Mouse (Mus musculus): ENCODE data around the gene AA467197. TPM values are rescaled to one million over a fixed set of nuclear protein-coding genes. Genes with fewer than 3 reads are reported as not detected.

Gene AA467197
- polyA plus RNA-seq, 1 experiment, result 0.32 TPM

DNA sequence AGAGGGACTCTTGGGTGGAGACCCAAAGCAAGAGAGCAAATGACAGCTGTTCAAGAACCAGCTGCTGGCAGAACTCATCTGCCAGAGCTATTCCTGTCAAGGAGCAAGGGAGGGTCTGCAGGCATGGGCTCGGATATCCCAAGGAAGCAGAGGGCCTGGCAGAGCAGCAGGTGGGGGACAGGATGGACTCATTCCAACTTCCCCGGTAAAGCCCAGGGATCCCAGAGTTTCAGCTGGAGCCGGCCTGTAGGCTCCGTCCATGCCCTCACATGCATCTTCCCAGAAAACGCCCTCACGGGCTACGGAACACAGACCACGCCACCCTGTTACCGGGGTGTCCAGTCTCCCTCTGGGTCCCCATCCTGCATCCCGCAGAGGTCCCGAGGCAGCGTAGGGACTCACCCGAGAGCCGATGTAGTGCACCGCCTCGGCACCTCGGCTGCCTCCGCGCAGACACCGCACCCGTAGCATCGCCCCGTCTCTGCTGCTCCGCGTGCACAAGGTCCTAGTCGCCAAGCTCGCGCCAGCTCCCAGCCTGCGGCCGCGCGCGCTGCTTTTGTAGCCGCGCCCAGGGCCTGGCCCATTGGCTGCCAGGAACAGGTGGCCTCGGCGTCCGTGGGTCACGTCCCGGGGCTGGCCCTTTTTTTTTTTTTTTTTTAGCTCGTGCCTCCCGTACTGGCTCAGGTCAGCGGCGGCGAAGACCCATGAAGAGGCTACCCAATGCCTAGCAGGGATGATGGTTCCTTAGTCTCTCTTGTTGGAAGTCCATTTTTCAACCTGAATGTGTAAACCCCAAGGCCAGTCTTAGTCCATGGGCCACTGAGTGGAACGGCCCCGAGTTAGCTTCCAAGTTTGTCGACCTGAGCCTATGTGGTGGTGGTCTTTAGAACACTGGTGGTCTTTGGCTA lies 25.8 kb upstream of the AA467197 start, which contains the start of gene Gatm:
Gene Gatm (minus strand): TSS at position 558 of the 908 bp plus-strand sequence.
- WGBS, result 4% methylated on average over 48 of the region's 48 CpGs
- peak; percentile 20 for DNase-seq
- H3K4me1 ChIP-seq (ENCODE audit: control insufficient read depth, insufficient read depth, low read length), result no peaks in the 10 kb centered on the region; the same call in 1 of the 2 replicates
- TF ChIP-seq POLR2A (IDR thresholded peaks at IDR 0.05; ENCODE audit: borderline replicate concordance, extremely low read depth, low read depth, low read length), result no peak
- no peak for TF ChIP-seq CTCF (IDR thresholded peaks at IDR 0.05; ENCODE audit: insufficient read depth, low read length)
- peak within 1 kb of the TSS; percentile 31 for H3K4me3 ChIP-seq (replicated peaks; ENCODE audit: extremely low read depth, low read depth, low read length)

DNA sequence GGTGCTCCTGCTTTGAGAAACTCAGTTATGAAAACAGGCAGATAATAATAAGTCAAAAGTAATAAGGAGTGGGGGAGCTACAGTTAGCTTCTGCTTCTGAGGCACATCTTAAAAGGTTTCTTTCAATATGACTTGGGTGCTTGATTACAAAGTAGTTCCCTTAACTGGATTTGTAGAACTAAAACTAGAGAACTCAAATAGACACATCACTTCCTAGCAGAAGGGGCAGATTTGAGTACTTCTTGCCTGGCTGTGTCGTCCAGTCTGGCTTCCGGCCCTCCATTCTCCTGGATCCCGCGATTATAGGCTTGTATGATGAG lies 25.2 kb upstream of the AA467197 start:
- WGBS, result 76% methylated on average over 4 of the region's 4 CpGs
- Histone ChIP-seq H3K4me1 (ENCODE audit: control insufficient read depth, insufficient read depth, low read length) (no peaks in the 10 kb centered on the region; the same call in 1 of the 2 replicates), H3K4me3 (replicated peaks; ENCODE audit: extremely low read depth, low read depth, low read length) (no peak overlapping the region)
- no peak for DNase-seq
- TF ChIP-seq POLR2A (IDR thresholded peaks at IDR 0.05; ENCODE audit: borderline replicate concordance, extremely low read depth, low read depth, low read length), result no peak
- TF ChIP-seq CTCF (IDR thresholded peaks at IDR 0.05; ENCODE audit: insufficient read depth, low read length), result no peak

DNA sequence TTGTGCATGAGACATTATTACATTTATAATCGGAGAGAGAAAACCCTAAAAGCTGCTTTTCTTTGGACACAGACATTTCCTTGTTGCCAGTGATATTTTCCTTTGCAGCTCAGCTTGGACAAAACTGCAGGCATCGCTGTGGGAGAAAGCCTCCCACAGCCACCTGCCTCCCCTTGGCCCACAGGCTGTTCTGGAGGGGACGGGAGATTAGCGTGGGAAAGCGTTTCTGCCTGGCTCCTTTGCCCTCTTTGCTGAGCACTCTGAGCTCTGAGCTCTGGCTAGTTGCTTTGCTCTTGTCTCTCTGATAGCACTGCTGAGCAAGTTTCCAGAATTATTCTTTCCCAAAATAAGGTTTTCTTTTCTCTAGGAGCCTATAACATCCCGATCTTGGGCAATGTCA lies 20.5 kb upstream of the AA467197 start:
- Histone ChIP-seq H3K4me3 (replicated peaks; ENCODE audit: extremely low read depth, low read depth, low read length) (no peak overlapping the region), H3K4me1 (ENCODE audit: control insufficient read depth, insufficient read depth, low read length) (no peaks in the 10 kb centered on the region)
- TF ChIP-seq POLR2A (IDR thresholded peaks at IDR 0.05; ENCODE audit: borderline replicate concordance, extremely low read depth, low read depth, low read length) (no peak), CTCF (IDR thresholded peaks at IDR 0.05; ENCODE audit: insufficient read depth, low read length) (no peak)
- 73% methylated on average over 6 of the region's 6 CpGs for WGBS
- DNase-seq, result no peak

DNA sequence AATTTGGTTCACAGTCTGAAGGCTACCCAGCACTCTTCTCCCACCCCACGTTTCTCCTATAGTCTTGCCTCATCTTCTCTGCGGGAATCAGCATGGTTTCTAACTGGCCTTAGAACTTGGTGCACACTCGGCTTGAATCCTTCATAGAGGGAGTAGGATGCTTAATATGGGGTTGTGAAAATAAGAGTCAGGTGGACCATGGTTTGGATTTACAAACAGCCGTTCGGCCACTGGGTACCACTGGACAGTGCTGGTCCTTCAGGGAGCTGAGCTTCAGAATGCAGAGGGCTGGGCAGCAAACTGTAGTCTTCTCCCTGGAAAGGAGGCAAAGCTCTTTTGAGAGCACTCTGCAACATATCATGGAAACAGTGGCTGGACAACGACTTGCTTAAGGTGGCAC lies 19.0 kb upstream of the AA467197 start:
- 81% methylated on average over 6 of the region's 6 CpGs for WGBS
- no peak for TF ChIP-seq POLR2A (IDR thresholded peaks at IDR 0.05; ENCODE audit: borderline replicate concordance, extremely low read depth, low read depth, low read length)
- no peak for TF ChIP-seq CTCF (IDR thresholded peaks at IDR 0.05; ENCODE audit: insufficient read depth, low read length)
- no peak for DNase-seq
- H3K4me3 ChIP-seq (replicated peaks; ENCODE audit: extremely low read depth, low read depth, low read length), result no peak overlapping the region
- no peaks in the 10 kb centered on the region for H3K4me1 ChIP-seq (ENCODE audit: control insufficient read depth, insufficient read depth, low read length)

DNA sequence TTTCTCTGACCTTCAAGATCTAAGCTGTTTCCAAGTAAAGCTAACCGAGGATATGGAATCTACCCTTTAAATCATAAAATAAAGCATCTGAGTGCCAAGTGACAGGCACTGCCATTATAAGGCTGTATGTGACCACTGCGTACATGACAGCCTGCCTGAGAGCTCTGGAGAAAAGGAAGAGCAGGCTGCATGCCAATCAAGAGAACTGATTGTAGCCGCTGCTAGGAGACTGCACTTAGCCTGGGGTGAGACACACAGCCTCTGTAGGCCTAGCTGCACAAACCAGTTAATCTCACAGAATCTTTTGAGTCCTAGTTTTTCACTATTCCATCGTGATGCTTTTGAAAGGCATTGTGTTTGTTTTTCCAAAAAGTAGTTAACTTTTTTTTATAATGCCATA lies 18.1 kb upstream of the AA467197 start:
- no peak for TF ChIP-seq POLR2A (IDR thresholded peaks at IDR 0.05; ENCODE audit: borderline replicate concordance, extremely low read depth, low read depth, low read length)
- no peak for TF ChIP-seq CTCF (IDR thresholded peaks at IDR 0.05; ENCODE audit: insufficient read depth, low read length)
- DNase-seq, result no peak
- no peaks in the 10 kb centered on the region for H3K4me1 ChIP-seq (ENCODE audit: control insufficient read depth, insufficient read depth, low read length)
- 54% methylated on average over 4 of the region's 4 CpGs for WGBS
- no peak overlapping the region for H3K4me3 ChIP-seq (replicated peaks; ENCODE audit: extremely low read depth, low read depth, low read length)

DNA sequence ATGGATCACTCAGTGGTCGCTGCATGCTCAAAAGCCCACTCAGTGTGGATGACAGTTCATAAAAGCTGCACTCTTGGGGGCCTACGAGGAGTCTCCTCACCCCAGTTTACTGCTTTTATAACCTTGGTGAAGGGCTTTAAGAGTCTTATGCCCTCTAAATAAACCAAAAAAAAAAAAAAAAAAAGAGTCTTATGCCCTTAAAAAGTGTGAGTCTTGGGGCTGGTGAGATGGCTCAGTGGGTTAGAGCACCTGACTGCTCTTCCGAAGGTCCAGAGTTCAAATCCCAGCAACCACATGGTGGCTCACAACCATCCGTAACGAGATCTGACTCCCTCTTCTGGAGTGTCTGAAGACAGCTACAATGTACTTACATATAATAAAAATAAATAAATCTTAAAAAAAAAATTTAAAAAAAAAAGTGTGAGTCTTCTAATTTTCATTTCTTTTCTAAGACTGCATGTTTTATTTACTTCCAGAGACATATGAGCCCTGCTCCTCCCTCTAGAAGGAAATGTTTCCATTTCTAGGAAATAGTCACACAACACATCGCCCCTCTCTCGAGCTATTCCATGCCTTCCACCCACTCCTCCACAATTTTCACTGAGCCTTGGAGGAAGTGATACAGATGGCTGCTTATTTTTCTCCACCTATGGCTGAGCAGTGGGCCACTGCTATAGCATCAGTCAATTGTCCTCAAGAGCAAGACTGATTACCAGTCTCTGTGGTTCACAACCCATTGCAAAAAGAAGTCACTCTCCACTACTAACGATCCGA lies 15.3 kb upstream of the AA467197 start:
- WGBS, result 79% methylated on average over 9 of the region's 9 CpGs
- no peak for DNase-seq

DNA sequence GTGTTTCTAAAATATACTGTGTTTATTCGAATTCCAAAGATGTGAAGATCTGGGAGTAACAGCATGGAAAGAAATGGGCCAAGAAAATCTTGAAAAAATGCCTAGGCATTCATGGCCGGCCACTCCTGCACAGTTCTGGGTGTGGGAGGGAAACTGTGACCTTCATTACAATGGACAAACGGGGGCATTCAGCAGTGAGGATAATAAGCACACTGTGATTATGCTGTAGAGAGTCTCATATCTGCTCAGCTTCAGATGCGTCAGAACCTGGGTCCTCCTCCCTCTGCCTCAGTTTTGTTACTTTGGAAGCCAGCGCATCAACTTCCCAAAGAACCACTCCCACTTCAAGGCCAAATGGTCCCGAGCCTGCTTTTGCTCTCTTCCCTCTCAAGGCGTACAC lies 10.9 kb upstream of the AA467197 start:
- Histone ChIP-seq H3K4me3 (replicated peaks; ENCODE audit: extremely low read depth, low read depth, low read length) (no peak overlapping the region), H3K4me1 (ENCODE audit: control insufficient read depth, insufficient read depth, low read length) (no peaks in the 10 kb centered on the region)
- 51% methylated on average over 7 of the region's 7 CpGs for WGBS
- no peak for DNase-seq
- TF ChIP-seq CTCF (IDR thresholded peaks at IDR 0.05; ENCODE audit: insufficient read depth, low read length) (no peak), POLR2A (IDR thresholded peaks at IDR 0.05; ENCODE audit: borderline replicate concordance, extremely low read depth, low read depth, low read length) (no peak)

More for the DNA sequence above, 15.3 kb upstream of the AA467197 start:
- TF ChIP-seq POLR2A (IDR thresholded peaks at IDR 0.05; ENCODE audit: borderline replicate concordance, extremely low read depth, low read depth, low read length) (no peak), CTCF (IDR thresholded peaks at IDR 0.05; ENCODE audit: insufficient read depth, low read length) (no peak)
- H3K4me3 ChIP-seq (replicated peaks; ENCODE audit: extremely low read depth, low read depth, low read length), result no peak overlapping the region
- H3K4me1 ChIP-seq (ENCODE audit: control insufficient read depth, insufficient read depth, low read length), result no peaks in the 10 kb centered on the region

DNA sequence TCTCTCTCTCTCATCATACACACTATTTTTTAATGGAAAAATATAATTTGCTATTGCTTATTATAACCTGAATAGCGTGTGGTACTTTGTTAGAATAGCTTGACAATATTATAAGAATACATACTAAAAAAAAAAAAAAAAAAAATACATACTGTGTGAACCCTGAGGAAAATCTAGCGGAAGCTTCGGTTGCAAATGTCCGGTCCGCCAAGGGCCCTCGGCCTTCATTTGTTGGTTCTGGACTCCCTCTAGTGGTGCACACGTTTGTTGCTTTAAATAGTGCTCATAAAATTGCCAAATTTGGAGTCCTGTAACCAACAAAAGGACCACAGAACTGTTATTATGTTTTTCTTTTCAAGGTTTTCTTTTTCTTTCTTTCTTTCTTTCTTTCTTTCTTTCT lies 7.8 kb upstream of the AA467197 start:
- H3K4me1 ChIP-seq (ENCODE audit: control insufficient read depth, insufficient read depth, low read length), result peaks cover 3% of the 10 kb centered on the region
- WGBS, result under 1% methylated on average over 7 of the region's 7 CpGs
- DNase-seq, result peak; percentile 62
- H3K4me3 ChIP-seq (replicated peaks; ENCODE audit: extremely low read depth, low read depth, low read length), result no peak overlapping the region
- TF ChIP-seq CTCF (IDR thresholded peaks at IDR 0.05; ENCODE audit: insufficient read depth, low read length), result peak; percentile 86
- no peak for TF ChIP-seq POLR2A (IDR thresholded peaks at IDR 0.05; ENCODE audit: borderline replicate concordance, extremely low read depth, low read depth, low read length)

DNA sequence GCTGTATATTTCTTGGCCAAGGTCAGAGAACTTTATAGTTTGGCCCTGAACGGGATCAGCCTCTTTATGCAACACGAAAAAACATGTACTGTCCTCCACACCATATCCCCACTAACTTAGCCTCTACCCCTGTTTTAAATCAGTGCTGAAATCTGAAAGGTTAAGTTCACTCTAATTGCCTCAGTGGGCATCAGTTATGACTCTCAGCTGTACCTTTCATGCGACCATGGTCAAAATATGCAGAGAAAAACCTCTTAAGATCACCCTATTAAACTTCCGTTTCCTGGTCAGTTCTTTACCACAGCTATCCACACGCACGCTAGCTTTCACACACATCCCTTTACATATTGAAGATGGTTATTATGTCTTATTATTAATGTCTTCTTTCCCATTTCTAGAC lies 6.9 kb upstream of the AA467197 start:
- no peak overlapping the region for H3K4me3 ChIP-seq (replicated peaks; ENCODE audit: extremely low read depth, low read depth, low read length)
- H3K4me1 ChIP-seq (ENCODE audit: control insufficient read depth, insufficient read depth, low read length), result peaks cover 3% of the 10 kb centered on the region
- no peak for DNase-seq
- TF ChIP-seq POLR2A (IDR thresholded peaks at IDR 0.05; ENCODE audit: borderline replicate concordance, extremely low read depth, low read depth, low read length), result no peak
- TF ChIP-seq CTCF (IDR thresholded peaks at IDR 0.05; ENCODE audit: insufficient read depth, low read length), result no peak
- WGBS, result 41% methylated on average over 6 of the region's 6 CpGs
